Mouse (Mus musculus) CH12.LX (cell line): ENCODE data around the gene Qser1. TPM values are rescaled to one million over a fixed set of nuclear protein-coding genes. Genes with fewer than 3 reads are reported as not detected.

Experiments used
- DNase-seq: peaks from one replicate; pipeline ENCODE4 v3.0.0-alpha.2; 2013; ENCODE audit errors: extremely low read depth
- H3K27ac ChIP-seq: 2 replicates; pipeline ENCODE4 v1.5.1; 2012; ENCODE audit warnings: low read depth, mild to moderate bottlenecking, control low read depth, moderate library complexity; ENCODE audit not compliant: insufficient read depth
- H3K27me3 ChIP-seq: replicated peaks from 2 replicates; pipeline ENCODE3; 2012; ENCODE audit warnings: inconsistent platforms
- H3K36me3 ChIP-seq, 2 experiments: replicated peaks in 1 of 2; 2 replicates each; pipeline versions ENCODE3 to v1.6.1; 2012; ENCODE audit warnings: inconsistent platforms in 1 of 2, low read length in 1 of 2, mild to moderate bottlenecking in 1 of 2, mixed read lengths in 1 of 2, moderate library complexity in 1 of 2; ENCODE audit not compliant: control insufficient read depth in 1 of 2, insufficient read depth in 1 of 2
- H3K4me1 ChIP-seq, 2 experiments: 2 replicates each; pipeline ENCODE4 v1.6.1; 2012; ENCODE audit warnings: inconsistent platforms in 1 of 2, moderate library complexity in 1 of 2; ENCODE audit not compliant: insufficient read depth in 2 of 2, control insufficient read depth in 1 of 2
- H3K4me2 ChIP-seq: 2 replicates; pipeline ENCODE4 v1.6.1; 2012; ENCODE audit warnings: low read depth, mild to moderate bottlenecking, control low read depth; ENCODE audit not compliant: poor library complexity, insufficient read depth, severe bottlenecking
- H3K4me3 ChIP-seq, 3 experiments: fragments of 150-350 bp in 1 of 3; sonication (generic) in 1 of 3; replicated peaks in 1 of 3; 2 replicates each; pipeline versions ENCODE3 to v1.5.1; 2011 to 2012; ENCODE audit warnings: low read depth in 2 of 3, low read length in 2 of 3, mild to moderate bottlenecking in 2 of 3, moderate library complexity in 2 of 3, control low read depth in 1 of 3, improper control_type of control experiment in 1 of 3, inconsistent platforms in 1 of 3, mixed read lengths in 1 of 3; ENCODE audit not compliant: poor library complexity in 1 of 3
- H3K79me2 ChIP-seq: replicated peaks from 2 replicates; pipeline ENCODE4 v1.6.1; 2012; ENCODE audit warnings: mild to moderate bottlenecking, moderate library complexity; ENCODE audit not compliant: control insufficient read depth, poor library complexity, insufficient read depth, severe bottlenecking; ENCODE audit errors: extremely low read depth
- H3K9ac ChIP-seq: 2 replicates; pipeline ENCODE4 v1.6.1; 2012; ENCODE audit warnings: low read depth, mild to moderate bottlenecking, control low read depth, moderate library complexity; ENCODE audit not compliant: insufficient read depth
- H3K9me3 ChIP-seq: replicated peaks from 2 replicates; pipeline ENCODE3; 2012; ENCODE audit warnings: low read length, inconsistent platforms, mixed read lengths
- CTCF ChIP-seq, 2 experiments: IDR thresholded peaks in 1 of 2; conservative IDR thresholded peaks in 1 of 2; 2 replicates each; pipeline ENCODE4 v1.5.1; 2011 to 2012; ENCODE audit warnings: low read depth in 2 of 2, low read length in 2 of 2, improper control_type of control experiment in 1 of 2, inconsistent platforms in 1 of 2, mild to moderate bottlenecking in 1 of 2, moderate library complexity in 1 of 2
- E2F4 ChIP-seq: IDR thresholded peaks from 2 replicates; pipeline ENCODE4 v1.6.1; 2011; ENCODE audit warnings: low read depth, low read length, improper control_type of control experiment; ENCODE audit not compliant: insufficient replicate concordance
- EP300 ChIP-seq: IDR thresholded peaks from 2 replicates; pipeline ENCODE4 v1.6.1; 2011; ENCODE audit warnings: low read length, improper control_type of control experiment
- GABPA ChIP-seq: IDR thresholded peaks from 2 replicates; pipeline ENCODE4 v1.6.1; 2012; ENCODE audit warnings: low read depth, low read length, improper control_type of control experiment, inconsistent platforms; ENCODE audit not compliant: insufficient replicate concordance
- HCFC1 ChIP-seq: IDR thresholded peaks from 2 replicates; pipeline ENCODE4 v1.6.1; 2012; ENCODE audit warnings: low read depth, mild to moderate bottlenecking, inconsistent platforms, low read length, improper control_type of control experiment
- JUN ChIP-seq: IDR thresholded peaks from 2 replicates; pipeline ENCODE4 v1.6.1; 2011; ENCODE audit warnings: low read depth, mild to moderate bottlenecking, low read length, improper control_type of control experiment, moderate library complexity; ENCODE audit not compliant: insufficient read depth
- JUND ChIP-seq: conservative IDR thresholded peaks from 2 replicates; pipeline ENCODE4 v1.6.1; 2011; ENCODE audit warnings: low read depth, low read length, improper control_type of control experiment
- KAT2A ChIP-seq: IDR thresholded peaks from 2 replicates; pipeline ENCODE4 v1.6.1; 2012; ENCODE audit warnings: low read length, improper control_type of control experiment, inconsistent platforms; ENCODE audit not compliant: insufficient replicate concordance
- MAX ChIP-seq: IDR thresholded peaks from 2 replicates; pipeline ENCODE4 v1.6.1; 2011; ENCODE audit warnings: low read length, improper control_type of control experiment
- MEF2A ChIP-seq: IDR thresholded peaks from 2 replicates; pipeline ENCODE4 v1.6.1; 2014; ENCODE audit warnings: low read depth, mild to moderate bottlenecking, inconsistent platforms, low read length, improper control_type of control experiment, borderline replicate concordance
- MXI1 ChIP-seq: IDR thresholded peaks from 2 replicates; pipeline ENCODE4 v1.6.1; 2011; ENCODE audit warnings: mild to moderate bottlenecking, low read depth, low read length, improper control_type of control experiment
- MYC ChIP-seq: IDR thresholded peaks from 2 replicates; pipeline ENCODE4 v1.6.1; 2011; ENCODE audit warnings: low read depth, mild to moderate bottlenecking, improper control_type of control experiment, low read length
- NELFE ChIP-seq: IDR thresholded peaks from 2 replicates; pipeline ENCODE4 v1.6.1; 2011; ENCODE audit warnings: low read depth, low read length, improper control_type of control experiment
- RAD21 ChIP-seq: IDR thresholded peaks from 2 replicates; pipeline ENCODE4 v1.6.1; 2011; ENCODE audit warnings: low read depth, mild to moderate bottlenecking, low read length, improper control_type of control experiment, moderate library complexity
- RCOR1 ChIP-seq: conservative IDR thresholded peaks from 2 replicates; pipeline ENCODE4 v1.6.1; 2012; ENCODE audit warnings: low read depth, mild to moderate bottlenecking, inconsistent platforms, low read length, improper control_type of control experiment
- SIN3A ChIP-seq: IDR thresholded peaks from 2 replicates; pipeline ENCODE4 v1.6.1; 2012; ENCODE audit warnings: low read length, improper control_type of control experiment, inconsistent platforms
- TBP ChIP-seq: conservative IDR thresholded peaks from 2 replicates; pipeline ENCODE4 v1.6.1; 2011; ENCODE audit warnings: low read depth, low read length, improper control_type of control experiment
- TCF12 ChIP-seq: IDR thresholded peaks from 2 replicates; pipeline ENCODE4 v1.6.1; 2014; ENCODE audit warnings: low read depth, mild to moderate bottlenecking, inconsistent platforms, low read length, improper control_type of control experiment
- UBTF ChIP-seq: IDR thresholded peaks from 2 replicates; pipeline ENCODE4 v1.6.1; 2012; ENCODE audit warnings: low read depth, mild to moderate bottlenecking, inconsistent platforms, low read length, improper control_type of control experiment, moderate library complexity
- ZKSCAN1 ChIP-seq: IDR thresholded peaks from 2 replicates; pipeline ENCODE4 v1.6.1; 2012; ENCODE audit warnings: low read depth, inconsistent platforms, low read length, improper control_type of control experiment, borderline replicate concordance
- ZNF384 ChIP-seq: IDR thresholded peaks from 2 replicates; pipeline ENCODE4 v1.6.1; 2012; ENCODE audit warnings: low read depth, low read length, improper control_type of control experiment, inconsistent platforms
- dilution Hi-C: fragments of 300-500 bp; cut with MboI; formaldehyde crosslinking; loops from 2 replicates; pipeline ENCODE4 v1.14.3; 2020; ENCODE audit warnings: low sequenced_read_pairs; ENCODE audit not compliant: extremely low pct_unique_long_range_greater_than_20kb, extremely low pct_ligation_motif_present
- in situ Hi-C: fragments of 300-500 bp; cut with MboI; formaldehyde crosslinking; loops from 3 replicates; pipeline ENCODE4 v1.14.3; 2019; ENCODE audit warnings: low sequenced_read_pairs, low pct_ligation_motif_present, low pct_unique_long_range_greater_than_20kb, mixed read lengths
- polyA plus RNA-seq: library from polyadenylated mRNA; unstranded; fragments of >175 nt; gene quantifications from 2 replicates; pipeline ENCODE4 v1.2.1, GENCODE M21; 2012; ENCODE audit warnings: low read depth; ENCODE audit not compliant: insufficient read length
- total RNA-seq, 2 experiments: library from RNA; depleted of rRNA; stranded (reverse); fragments of 300-350 nt in 1 of 2; fragments of >200 nt in 1 of 2; gene quantifications; 2 replicates each; pipeline ENCODE4 v1.2.3; 2012 to 2014

Gene Qser1
- total and polyA plus RNA-seq, 3 experiments = 3.7 to 10.2 (median 6.8) TPM

GRCm38 (mm10) chr2:104717827-104718226 is 98.7 kb downstream of the Qser1 start:
- Histone ChIP-seq H3K36me3 (no peaks in the 10 kb centered on the region), H3K9ac (no peak overlapping the region), H3K79me2 (no peaks in the 10 kb centered on the region), H3K4me3 (no peak overlapping the region), H3K27me3 (no peaks in the 10 kb centered on the region), H3K4me1 (peaks cover 0 to 8% of the 10 kb centered on the region in 2 experiments; a peak in 2 of 4 replicates), H3K9me3 (no peaks in the 10 kb centered on the region), H3K27ac (no peak overlapping the region), H3K4me2 (no peak overlapping the region)
- dilution Hi-C loops (no loop called here), in situ Hi-C loops (no loop called here)
- DNase-seq = no peak
- TF ChIP-seq E2F4 (no peak), JUND (no peak), RCOR1 (no peak), GABPA (no peak), JUN (no peak), MAX (no peak), MEF2A (no peak), UBTF (no peak), ZKSCAN1 (no peak), ZNF384 (no peak)

GRCm38 (mm10) chr2:104717231-104717735 is 99.3 kb downstream of the Qser1 start:
- Histone ChIP-seq H3K27ac (no peak overlapping the region), H3K9ac (no peak overlapping the region), H3K4me3 (no peak overlapping the region), H3K9me3 (no peaks in the 10 kb centered on the region), H3K36me3 (no peaks in the 10 kb centered on the region), H3K4me2 (no peak overlapping the region), H3K79me2 (no peaks in the 10 kb centered on the region), H3K4me1 (peaks cover 0 to 8% of the 10 kb centered on the region in 2 experiments; a peak in 2 of 4 replicates), H3K27me3 (no peaks in the 10 kb centered on the region)
- no peak for TF ChIP-seq TBP
- no peak for TF ChIP-seq MYC
- no peak for TF ChIP-seq NELFE
- no peak for TF ChIP-seq EP300
- TF ChIP-seq SIN3A = no peak
- TF ChIP-seq CTCF (conservative IDR thresholded peaks at IDR 0.05 in 1 of 2, IDR thresholded peaks at IDR 0.05 in 1 of 2; ENCODE audit: low read depth in 2 of 2, low read length in 2 of 2) = no peak
- no peak for TF ChIP-seq TCF12
- no peak for TF ChIP-seq KAT2A
- TF ChIP-seq HCFC1 = no peak
- no peak for TF ChIP-seq RAD21
- TF ChIP-seq MXI1 = no peak
- DNase-seq = no peak
- in situ Hi-C loops = no loop called here
- dilution Hi-C loops = no loop called here
